Mouse (Mus musculus) lung, postnatal 0 days (tissue): ENCODE results near the gene Actn4.

ENCODE experiments used
- CTCF ChIP-seq: IDR thresholded peaks from 2 replicates; pipeline ENCODE4 v1.5.1; 2016; ENCODE audit warnings: antibody characterized with exemption, mild to moderate bottlenecking
- EP300 ChIP-seq: IDR thresholded peaks from 2 replicates; pipeline ENCODE4 v1.6.1; 2016; ENCODE audit warnings: antibody characterized with exemption, mild to moderate bottlenecking, control low read depth

DNA sequence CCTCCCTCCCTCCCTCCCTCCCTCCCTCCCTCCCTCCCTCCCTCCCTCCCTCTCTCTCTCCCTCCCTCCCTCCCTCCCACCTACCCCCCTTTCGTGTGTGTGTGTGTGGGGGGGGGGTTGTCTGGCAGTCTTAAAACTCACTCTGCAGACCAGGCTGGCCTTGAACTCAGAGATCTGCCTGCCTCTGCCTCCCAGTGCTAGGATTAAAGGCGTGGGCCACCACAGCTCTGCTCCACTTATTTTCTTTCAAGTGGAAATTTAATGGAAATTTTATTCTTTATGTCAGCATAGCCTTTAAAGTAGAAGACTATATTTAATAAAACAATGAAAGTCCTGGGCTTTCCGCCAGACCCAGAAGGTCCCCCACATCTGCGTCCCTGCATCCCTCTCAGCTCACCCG lies 4.0 kb upstream of the Actn4 start:
- TF ChIP-seq EP300 (no peak), CTCF (no peak)
